In genomic region chr19:12671051-12671450, GRCm38 (mm10) we compare ENCODE assay signal across 40 mouse cellular contexts. TPM values are rescaled to one million over a fixed set of nuclear protein-coding genes. Genes with fewer than 3 reads are reported as not detected.
"Had no signal": no experiment of that assay in that cellular context is flagged by ENCODE, and none has a peak within 500 bp of the region (broad histone marks: within the 10 kb centered on the region; RNA-seq: fewer than 3 reads in every experiment).

No protein-coding gene starts in this region.

- H3K4me3 ChIP-seq: embryonic facial prominence, embryonic 10.5 days; embryonic facial prominence, embryonic 12.5 days; embryonic facial prominence, embryonic 13.5 days; embryonic facial prominence, embryonic 15.5 days; erythroblast, embryonic 14.5 days; forebrain, embryonic 10.5 days; forebrain, embryonic 12.5 days; forebrain, embryonic 13.5 days; forebrain, embryonic 15.5 days; gastrocnemius, adult 2 months; heart, adult 2 months had no signal

- H3K4me1 ChIP-seq: embryonic facial prominence, embryonic 10.5 days; embryonic facial prominence, embryonic 12.5 days; embryonic facial prominence, embryonic 13.5 days; embryonic facial prominence, embryonic 15.5 days; forebrain, embryonic 10.5 days; forebrain, embryonic 12.5 days; forebrain, embryonic 13.5 days; forebrain, embryonic 15.5 days had no signal

- DNase-seq: cerebellum, adult 8-10 months; cerebellum, adult 9-10 months; cerebellum, adult 9-11 months; cerebellum, postnatal 10 days; cerebellum, postnatal 14 days; cerebellum, postnatal 25 days; cerebellum, postnatal 36 days; embryo, embryonic 11 days; forebrain, postnatal 0 days; gastrocnemius, adult 2 months; gastrocnemius, postnatal 10 days; gastrocnemius, postnatal 14 days; gastrocnemius, postnatal 25 days; gastrocnemius, postnatal 36 days; heart, adult 11 months; heart, adult 18-20 months; heart, adult 2 months had no signal

- H3K9me3 ChIP-seq: embryonic facial prominence, embryonic 10.5 days; embryonic facial prominence, embryonic 12.5 days; embryonic facial prominence, embryonic 13.5 days; embryonic facial prominence, embryonic 15.5 days; forebrain, embryonic 10.5 days; forebrain, embryonic 12.5 days; forebrain, embryonic 13.5 days; forebrain, embryonic 15.5 days had no signal

- ATAC-seq: forebrain, embryonic 13.5 days; forebrain, embryonic 14.5 days; forebrain, embryonic 15.5 days; forebrain, embryonic 16.5 days; forebrain, postnatal 0 days had no signal

- H3K27me3 ChIP-seq: embryonic facial prominence, embryonic 12.5 days; embryonic facial prominence, embryonic 13.5 days; embryonic facial prominence, embryonic 15.5 days; forebrain, embryonic 12.5 days; forebrain, embryonic 13.5 days; forebrain, embryonic 15.5 days had no signal

- H3K4me2 ChIP-seq: embryonic facial prominence, embryonic 12.5 days; embryonic facial prominence, embryonic 13.5 days; embryonic facial prominence, embryonic 15.5 days; forebrain, embryonic 12.5 days; forebrain, embryonic 13.5 days; forebrain, embryonic 15.5 days had no signal

- H3K36me3 ChIP-seq: embryonic facial prominence, embryonic 10.5 days; embryonic facial prominence, embryonic 12.5 days; embryonic facial prominence, embryonic 13.5 days; embryonic facial prominence, embryonic 15.5 days; forebrain, embryonic 10.5 days; forebrain, embryonic 12.5 days; forebrain, embryonic 15.5 days had no signal

- H3K9ac ChIP-seq: embryonic facial prominence, embryonic 12.5 days; embryonic facial prominence, embryonic 13.5 days; embryonic facial prominence, embryonic 15.5 days; forebrain, embryonic 12.5 days; forebrain, embryonic 13.5 days; forebrain, embryonic 15.5 days; forebrain, postnatal 0 days had no signal

- H3K27ac ChIP-seq: embryonic facial prominence, embryonic 10.5 days; embryonic facial prominence, embryonic 12.5 days; embryonic facial prominence, embryonic 13.5 days; embryonic facial prominence, embryonic 15.5 days; forebrain, embryonic 10.5 days; forebrain, embryonic 12.5 days; forebrain, embryonic 13.5 days; forebrain, embryonic 15.5 days; gastrocnemius, adult 2 months; heart, adult 2 months had no signal

RNA-seq across cellular contexts. Expression of gene Olfr1442, which starts 0.8 kb away (rescaled TPM):
- total RNA-seq: common myeloid progenitor, adult 5-6 weeks; forebrain, postnatal 0 days; gastrocnemius, adult 18-20 months; gastrocnemius, adult 2 months; gastrocnemius, adult 8-10 months; gastrocnemius, postnatal 10 days; gastrocnemius, postnatal 14 days; gastrocnemius, postnatal 25 days; gastrocnemius, postnatal 36 days; gastrocnemius, postnatal 4 days; granulocyte monocyte progenitor cell, adult 5-6 weeks; heart, adult 18-20 months; heart, adult 2 months; heart, adult 8-10 months had no signal
- polyA plus RNA-seq: cortical plate, adult 2 months; embryonic facial prominence, embryonic 10.5 days; embryonic facial prominence, embryonic 11.5 days; embryonic facial prominence, embryonic 12.5 days; embryonic facial prominence, embryonic 13.5 days; embryonic facial prominence, embryonic 14.5 days; embryonic facial prominence, embryonic 15.5 days; erythroblast, embryonic 14.5 days; forebrain, embryonic 10.5 days; forebrain, embryonic 11.5 days; forebrain, embryonic 12.5 days; forebrain, embryonic 13.5 days; forebrain, embryonic 14.5 days; forebrain, embryonic 15.5 days; forebrain, embryonic 16.5 days; forebrain, postnatal 0 days; frontal cortex, adult 2 months; heart, adult 2 months had no signal

RNA-seq across cellular contexts. Expression of gene Olfr1443, which starts 6.9 kb away (rescaled TPM):
- total RNA-seq: common myeloid progenitor, adult 5-6 weeks; forebrain, postnatal 0 days; gastrocnemius, adult 18-20 months; gastrocnemius, adult 2 months; gastrocnemius, adult 8-10 months; gastrocnemius, postnatal 10 days; gastrocnemius, postnatal 14 days; gastrocnemius, postnatal 25 days; gastrocnemius, postnatal 36 days; gastrocnemius, postnatal 4 days; granulocyte monocyte progenitor cell, adult 5-6 weeks; heart, adult 18-20 months; heart, adult 2 months; heart, adult 8-10 months had no signal
- polyA plus RNA-seq: cortical plate, adult 2 months; embryonic facial prominence, embryonic 10.5 days; embryonic facial prominence, embryonic 11.5 days; embryonic facial prominence, embryonic 12.5 days; embryonic facial prominence, embryonic 13.5 days; embryonic facial prominence, embryonic 14.5 days; embryonic facial prominence, embryonic 15.5 days; erythroblast, embryonic 14.5 days; forebrain, embryonic 10.5 days; forebrain, embryonic 11.5 days; forebrain, embryonic 12.5 days; forebrain, embryonic 13.5 days; forebrain, embryonic 14.5 days; forebrain, embryonic 15.5 days; forebrain, embryonic 16.5 days; forebrain, postnatal 0 days; frontal cortex, adult 2 months; gonadal fat pad, adult 2 months; heart, adult 2 months had no signal

RNA-seq across cellular contexts. Expression of gene Keg1, which starts 24.5 kb away (rescaled TPM):
- total RNA-seq: common myeloid progenitor, adult 5-6 weeks; forebrain, postnatal 0 days; gastrocnemius, adult 2 months; gastrocnemius, adult 8-10 months; gastrocnemius, postnatal 10 days; gastrocnemius, postnatal 14 days; gastrocnemius, postnatal 25 days; gastrocnemius, postnatal 36 days; granulocyte monocyte progenitor cell, adult 5-6 weeks; heart, adult 18-20 months; heart, adult 2 months; heart, adult 8-10 months had no signal
- polyA plus RNA-seq: cortical plate, adult 2 months; embryonic facial prominence, embryonic 10.5 days; embryonic facial prominence, embryonic 11.5 days; embryonic facial prominence, embryonic 12.5 days; embryonic facial prominence, embryonic 13.5 days; embryonic facial prominence, embryonic 14.5 days; embryonic facial prominence, embryonic 15.5 days; erythroblast, embryonic 14.5 days; forebrain, embryonic 10.5 days; forebrain, embryonic 11.5 days; forebrain, embryonic 12.5 days; forebrain, embryonic 13.5 days; forebrain, embryonic 14.5 days; forebrain, embryonic 15.5 days; forebrain, embryonic 16.5 days; forebrain, postnatal 0 days; frontal cortex, adult 2 months had no signal

RNA-seq across cellular contexts. Expression of gene Glyat, which starts 37.9 kb away (rescaled TPM):
- total RNA-seq: common myeloid progenitor, adult 5-6 weeks; forebrain, postnatal 0 days; gastrocnemius, adult 18-20 months; gastrocnemius, adult 2 months; gastrocnemius, postnatal 10 days; gastrocnemius, postnatal 25 days; gastrocnemius, postnatal 36 days; gastrocnemius, postnatal 4 days; granulocyte monocyte progenitor cell, adult 5-6 weeks; heart, adult 18-20 months; heart, adult 2 months; heart, adult 8-10 months had no signal
- polyA plus RNA-seq: cortical plate, adult 2 months; embryonic facial prominence, embryonic 10.5 days; embryonic facial prominence, embryonic 11.5 days; embryonic facial prominence, embryonic 12.5 days; embryonic facial prominence, embryonic 13.5 days; embryonic facial prominence, embryonic 14.5 days; embryonic facial prominence, embryonic 15.5 days; erythroblast, embryonic 14.5 days; forebrain, embryonic 10.5 days; forebrain, embryonic 11.5 days; forebrain, embryonic 12.5 days; forebrain, embryonic 13.5 days; forebrain, embryonic 14.5 days; forebrain, embryonic 15.5 days; forebrain, embryonic 16.5 days; forebrain, postnatal 0 days; frontal cortex, adult 2 months; heart, adult 2 months had no signal
